Mouse (Mus musculus): ENCODE data around the gene Bcl2. TPM values are rescaled to one million over a fixed set of nuclear protein-coding genes. Genes with fewer than 3 reads are reported as not detected.
A peak's percentile ranks its signal among the peaks of the same experiment; 100 is the strongest.

The Bcl2 gene
- total RNA-seq, 1 experiment from 2014 or later = 5.4 TPM

- DNase-seq = no peak
These were observed 127.3 kb downstream of the Bcl2 start for GRCm38 (mm10) chr1:106586761-106587160.

GRCm38 (mm10) chr1:106585349-106585748, 128.7 kb downstream of the Bcl2 start:
- DNase-seq = no peak

- DNase-seq = no peak
These were observed 129.2 kb downstream of the Bcl2 start for GRCm38 (mm10) chr1:106584824-106585223.

GRCm38 (mm10) chr1:106584273-106584672, 129.8 kb downstream of the Bcl2 start:
- DNase-seq = no peak

- DNase-seq = peak; percentile 41
These were observed 130.5 kb downstream of the Bcl2 start for GRCm38 (mm10) chr1:106583245-106584241.

- no peak for DNase-seq
These were observed 131.3 kb downstream of the Bcl2 start for GRCm38 (mm10) chr1:106582810-106583209.

GRCm38 (mm10) chr1:106581812-106582211, 132.3 kb downstream of the Bcl2 start:
- no peak for DNase-seq

- no peak for DNase-seq
These were observed 134.3 kb downstream of the Bcl2 start for GRCm38 (mm10) chr1:106579768-106580167.

GRCm38 (mm10) chr1:106572506-106572905, 141.6 kb downstream of the Bcl2 start:
- DNase-seq = no peak

- DNase-seq = no peak
These were observed 143.2 kb downstream of the Bcl2 start for GRCm38 (mm10) chr1:106570870-106571269.

GRCm38 (mm10) chr1:106570366-106570765, 143.7 kb downstream of the Bcl2 start:
- no peak for DNase-seq

- DNase-seq = no peak
These were observed 144.4 kb downstream of the Bcl2 start for GRCm38 (mm10) chr1:106569674-106570073.

- DNase-seq = no peak
These were observed 145.2 kb downstream of the Bcl2 start for GRCm38 (mm10) chr1:106568868-106569267.

- no peak for DNase-seq
These were observed 146.6 kb downstream of the Bcl2 start for GRCm38 (mm10) chr1:106567506-106567905.

GRCm38 (mm10) chr1:106566120-106567086, 147.7 kb downstream of the Bcl2 start:
- no peak for DNase-seq

- no peak for DNase-seq
These were observed 148.8 kb downstream of the Bcl2 start for GRCm38 (mm10) chr1:106565238-106565637.

GRCm38 (mm10) chr1:106564436-106564835, 149.6 kb downstream of the Bcl2 start:
- DNase-seq = no peak

- no peak for DNase-seq
These were observed 151.3 kb downstream of the Bcl2 start for GRCm38 (mm10) chr1:106562751-106563150.

GRCm38 (mm10) chr1:106561085-106561760, 152.9 kb downstream of the Bcl2 start:
- no peak for DNase-seq

- DNase-seq = no peak
These were observed 154.0 kb downstream of the Bcl2 start for GRCm38 (mm10) chr1:106560105-106560504.

- no peak for DNase-seq
These were observed 154.9 kb downstream of the Bcl2 start for GRCm38 (mm10) chr1:106559116-106559605.
